Mouse (Mus musculus) adrenal gland, postnatal 14 days (tissue): ENCODE data around the gene Mindy3. TPM values are rescaled to one million over a fixed set of nuclear protein-coding genes. Genes with fewer than 3 reads are reported as not detected.

Source experiments
- DNase-seq: peaks from one replicate; pipeline ENCODE4 v3.0.0; 2021; ENCODE audit warnings: mixed read lengths
- total RNA-seq: library from RNA; stranded (reverse); gene quantifications from 2 replicates; pipeline ENCODE4 v1.2.3, GENCODE M21; 2021

Mindy3 gene
- total RNA-seq, 1 experiment from 2014 or later, result 39.4 TPM

DNA sequence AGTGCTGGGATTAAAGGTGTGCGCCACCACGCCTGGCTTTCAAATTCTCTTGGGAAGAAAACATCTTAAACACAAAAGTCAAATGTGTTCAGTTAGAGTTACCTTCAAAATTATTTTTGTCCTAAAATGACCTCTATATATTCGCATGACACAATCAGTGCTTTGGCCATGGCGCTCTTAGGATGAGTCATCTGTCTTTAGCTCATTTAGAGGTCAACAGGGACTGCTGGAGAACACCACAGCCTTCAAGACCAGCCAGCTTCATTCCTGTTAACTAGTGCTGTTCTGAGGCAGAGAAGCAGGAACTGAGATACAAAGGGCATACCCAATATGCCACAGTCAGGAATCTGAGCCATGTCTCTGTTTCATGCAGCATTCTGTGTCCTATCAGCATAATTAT is 47.9 kb downstream of the Mindy3 start:
- DNase-seq, result peak; percentile 32

DNA sequence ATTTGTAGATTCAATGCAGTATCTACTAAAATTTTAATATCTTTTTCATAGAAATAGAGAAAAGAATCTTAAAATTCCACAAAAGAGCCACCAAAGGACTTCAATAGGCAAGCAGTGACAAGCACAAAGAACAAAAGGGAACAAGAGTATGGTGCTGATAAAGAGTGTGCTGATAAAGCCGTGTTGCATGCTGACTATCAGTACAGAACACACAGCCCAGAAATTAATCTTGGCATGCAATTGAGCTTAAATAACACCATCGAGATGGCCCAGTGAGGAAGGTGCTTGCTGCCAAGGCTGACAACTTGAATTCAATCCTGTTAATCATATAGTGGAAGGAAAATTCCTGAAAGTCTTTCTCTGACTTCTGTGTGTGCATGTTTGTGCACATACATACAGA is 50.8 kb downstream of the Mindy3 start:
- no peak for DNase-seq

DNA sequence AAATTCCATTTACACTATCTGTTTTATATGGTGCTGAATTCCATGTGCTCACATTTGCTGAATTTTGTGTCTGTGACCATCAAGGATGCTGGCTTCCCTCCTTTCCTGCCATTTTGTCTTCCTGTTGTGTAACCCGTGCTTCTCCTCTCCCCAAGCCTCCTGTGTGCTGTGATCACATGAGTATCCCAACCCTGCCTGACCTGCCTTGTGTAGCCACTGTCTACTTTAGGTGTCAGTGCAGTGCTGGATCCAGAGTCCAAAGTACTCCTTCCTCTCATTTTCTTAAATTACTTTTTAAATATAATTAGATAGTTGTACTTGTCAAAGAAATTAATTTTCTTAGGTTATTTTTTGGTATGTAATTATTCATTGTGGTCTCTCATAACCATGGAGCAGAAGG is 51.3 kb downstream of the Mindy3 start:
- DNase-seq, result no peak

DNA sequence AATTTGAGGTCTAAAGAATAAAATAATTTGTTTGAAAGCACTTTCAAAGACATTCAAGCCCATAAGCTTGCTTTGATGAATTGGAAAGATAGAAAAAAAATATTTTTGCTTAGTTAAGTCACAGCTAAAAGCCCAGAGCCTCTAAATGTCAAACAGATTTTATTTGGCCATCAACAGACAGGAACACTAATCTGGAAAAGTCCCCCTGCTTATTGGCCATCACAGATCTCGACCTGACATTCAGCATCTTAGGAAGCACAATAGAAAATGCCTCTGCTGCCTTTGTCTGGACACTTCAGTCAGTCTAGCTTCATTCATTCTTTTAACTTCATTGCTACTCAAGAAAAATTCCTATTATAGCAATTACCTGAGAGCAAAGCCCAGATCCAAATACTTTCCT is 58.0 kb downstream of the Mindy3 start:
- DNase-seq, result no peak

DNA sequence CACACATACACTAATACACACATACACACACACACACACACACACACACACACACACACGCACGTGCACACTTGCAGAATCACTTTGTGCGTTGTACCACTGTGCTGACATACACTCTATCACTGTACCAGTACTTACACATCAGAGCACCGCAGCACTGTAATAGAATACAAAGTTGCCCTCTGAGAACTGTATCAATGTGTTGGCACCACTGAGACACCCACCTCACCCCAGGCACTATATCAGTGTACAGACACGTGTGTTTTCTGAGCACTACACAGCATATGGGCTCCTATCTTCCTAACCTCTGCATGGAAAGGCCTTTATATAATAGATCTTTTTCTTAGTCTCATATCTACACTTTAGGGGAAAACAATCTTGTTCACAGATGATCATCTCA is 64.4 kb downstream of the Mindy3 start:
- no peak for DNase-seq

DNA sequence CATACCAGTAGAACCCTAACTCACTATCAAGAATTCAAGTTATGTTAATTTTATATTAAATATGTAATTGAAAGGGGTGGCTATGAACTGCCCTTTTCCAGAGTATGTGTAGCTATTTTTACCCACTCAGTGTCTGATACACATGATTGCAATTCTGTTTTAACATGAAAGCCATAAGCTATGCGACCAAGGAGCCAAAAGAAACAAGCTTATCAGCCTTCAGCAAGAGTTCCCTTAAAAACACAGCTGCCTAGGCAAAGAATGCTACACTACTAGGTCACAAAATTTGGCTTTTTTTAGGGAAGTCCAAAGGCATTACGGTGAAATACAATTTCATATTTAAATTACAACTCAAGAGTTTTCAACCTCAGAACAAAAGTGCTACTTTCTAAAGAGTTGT is 70.4 kb downstream of the Mindy3 start:
- no peak for DNase-seq

DNA sequence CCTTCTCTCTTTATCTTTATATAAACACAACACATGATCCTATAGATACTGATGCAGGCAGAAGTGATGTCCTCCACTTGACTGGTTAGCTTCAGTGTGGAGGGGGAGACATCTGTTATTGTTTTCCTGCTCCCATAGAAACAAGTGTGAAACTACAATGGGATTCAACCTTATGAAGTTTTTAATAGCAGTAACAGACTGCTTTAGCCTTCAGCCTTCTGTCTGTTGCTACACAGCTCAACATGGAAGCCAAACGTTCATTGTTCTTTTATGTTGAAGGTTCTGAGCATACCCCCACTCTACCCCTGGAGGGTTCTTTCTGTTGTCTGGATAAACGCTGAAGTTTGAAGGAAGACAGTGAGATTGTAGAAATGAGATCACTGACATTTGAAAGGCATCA is 87.3 kb downstream of the Mindy3 start:
- no peak for DNase-seq

DNA sequence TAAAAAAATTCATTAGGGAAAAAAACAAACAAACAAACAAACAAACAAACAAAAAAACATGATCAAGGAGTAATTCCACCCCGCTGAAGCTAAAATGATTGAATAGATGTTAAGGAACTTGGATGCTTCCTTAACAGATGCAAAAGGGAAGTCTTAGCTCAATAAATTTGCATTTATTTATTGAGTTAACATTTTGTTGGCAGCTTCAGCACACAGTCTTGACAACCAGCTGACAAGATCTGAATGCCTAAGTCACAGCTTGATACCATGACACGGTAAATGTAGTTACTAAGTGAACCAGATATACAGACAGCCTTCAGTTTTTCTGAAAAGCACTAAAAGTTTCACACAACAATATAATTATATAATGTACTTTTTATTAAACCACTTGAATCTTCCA is 89.7 kb downstream of the Mindy3 start:
- DNase-seq, result no peak

DNA sequence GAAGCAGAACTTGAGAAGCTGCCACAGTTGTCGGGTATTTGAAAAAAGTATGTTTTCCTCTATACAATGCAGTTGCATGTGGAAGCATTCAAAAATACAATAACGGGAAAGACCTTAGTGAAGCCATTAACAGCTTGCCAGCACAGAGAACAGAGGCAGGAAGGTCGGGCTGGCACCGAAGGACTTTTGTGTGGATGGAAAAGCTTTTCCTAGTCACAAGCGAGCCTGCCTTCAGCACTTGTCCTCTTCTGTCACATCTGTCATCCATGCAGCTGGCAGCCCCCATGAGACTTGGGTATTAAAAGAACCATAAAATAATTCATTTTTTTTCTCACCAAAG is 90.2 kb downstream of the Mindy3 start:
- no peak for DNase-seq

DNA sequence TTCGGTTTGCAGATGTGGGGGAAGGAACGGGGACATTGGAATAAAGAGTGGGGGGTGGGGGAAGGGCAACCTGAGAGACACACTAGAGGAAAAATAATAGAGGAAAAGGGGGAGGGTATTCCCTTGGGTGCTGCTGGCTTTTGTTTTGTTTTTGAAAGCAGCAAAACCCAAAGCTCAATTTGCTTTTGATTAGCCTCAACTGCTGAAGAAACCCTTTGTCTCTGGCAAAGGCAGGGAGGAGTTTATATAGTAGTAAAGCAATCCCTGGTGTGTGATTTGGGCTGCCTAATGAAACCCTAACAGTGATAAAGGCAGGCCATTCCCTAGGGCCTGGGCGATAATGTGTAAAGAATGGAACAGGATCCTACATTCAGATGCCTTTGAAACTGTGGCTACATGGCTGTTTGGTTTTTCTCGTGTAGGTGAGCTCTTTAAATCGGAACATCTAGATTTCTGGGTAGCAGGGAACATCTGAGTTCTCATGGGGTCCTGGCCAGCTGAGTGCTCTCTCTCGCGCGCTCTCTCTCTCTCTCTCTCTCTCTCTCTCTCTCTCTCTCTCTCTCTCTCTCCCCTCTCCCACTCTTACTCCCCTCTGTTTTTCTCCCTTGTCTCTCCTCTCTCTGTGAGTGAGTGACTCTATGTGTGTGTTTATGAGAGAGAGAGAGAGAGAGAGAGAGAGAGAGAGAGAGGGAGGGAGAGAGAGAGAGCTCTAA is 90.8 kb downstream of the Mindy3 start:
- no peak for DNase-seq

DNA sequence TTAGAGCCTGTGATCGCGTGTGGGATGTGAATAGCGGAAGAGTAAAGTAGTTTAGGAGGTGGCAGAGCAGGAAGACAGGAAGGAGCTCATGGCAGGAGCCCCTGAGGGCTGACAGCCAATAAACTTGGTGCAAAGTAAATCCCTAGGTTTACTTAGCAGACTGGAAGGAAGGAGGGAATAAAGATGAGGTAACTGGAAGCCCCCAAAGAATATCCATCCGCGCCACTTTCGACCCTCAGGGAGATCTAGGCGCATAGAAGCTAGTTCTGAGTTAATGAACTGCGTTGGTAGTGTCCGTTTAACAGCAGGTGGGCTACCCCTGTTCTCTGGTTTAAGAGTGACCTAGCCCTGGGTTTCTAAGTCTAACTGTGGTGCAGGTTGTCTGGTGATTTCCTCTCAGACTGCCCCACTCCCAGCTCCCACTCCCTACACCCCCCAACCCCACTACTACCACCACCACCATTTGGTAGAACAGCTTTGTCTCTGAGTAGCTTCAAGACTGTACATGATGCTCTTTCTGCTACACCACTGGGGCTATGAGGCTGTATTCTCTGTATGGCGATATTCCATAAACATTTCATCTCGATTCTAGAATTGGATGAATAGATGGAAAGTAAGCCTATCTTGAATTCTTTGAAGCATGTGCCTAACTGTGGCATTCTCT is 91.4 kb downstream of the Mindy3 start:
- DNase-seq, result no peak

DNA sequence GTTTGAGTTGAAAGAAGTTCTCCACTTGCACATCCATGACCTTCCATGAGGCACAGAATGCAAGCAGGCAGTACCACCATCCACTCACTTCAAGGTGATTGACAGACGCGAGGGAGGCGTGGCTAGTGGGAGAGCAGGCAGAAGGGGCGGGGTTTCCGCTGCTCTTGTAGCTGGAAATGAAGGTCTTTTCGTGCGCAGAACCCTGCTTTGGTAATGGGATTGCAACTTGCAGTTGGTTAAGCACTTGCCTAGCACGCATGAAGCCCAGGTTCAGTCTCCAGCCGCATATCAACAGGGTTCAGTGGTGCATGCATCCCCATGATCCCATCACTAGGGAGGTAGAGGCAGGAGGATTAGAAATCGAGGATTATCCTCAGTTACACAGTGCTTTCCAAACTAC is 92.1 kb downstream of the Mindy3 start:
- peak; percentile 70 for DNase-seq

DNA sequence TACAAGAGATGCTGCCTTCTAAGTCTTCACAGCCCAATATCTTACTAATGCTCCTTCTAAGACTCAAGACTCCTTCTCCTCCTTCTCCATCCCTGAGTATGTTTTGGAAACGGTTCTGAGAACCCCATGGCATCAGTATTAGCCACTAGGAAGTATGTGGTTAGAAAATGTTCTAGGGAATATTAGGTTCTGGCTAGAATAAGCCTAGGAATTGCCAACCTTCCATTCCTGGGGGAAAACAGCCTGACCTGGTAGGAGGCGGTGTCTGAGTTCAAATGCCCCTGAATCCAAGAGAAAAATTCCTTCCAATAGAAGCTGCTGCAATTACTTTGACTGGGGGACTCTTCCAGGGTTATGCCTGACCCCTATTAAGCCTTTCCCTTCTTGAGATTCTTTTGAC is 93.4 kb downstream of the Mindy3 start:
- no peak for DNase-seq

DNA sequence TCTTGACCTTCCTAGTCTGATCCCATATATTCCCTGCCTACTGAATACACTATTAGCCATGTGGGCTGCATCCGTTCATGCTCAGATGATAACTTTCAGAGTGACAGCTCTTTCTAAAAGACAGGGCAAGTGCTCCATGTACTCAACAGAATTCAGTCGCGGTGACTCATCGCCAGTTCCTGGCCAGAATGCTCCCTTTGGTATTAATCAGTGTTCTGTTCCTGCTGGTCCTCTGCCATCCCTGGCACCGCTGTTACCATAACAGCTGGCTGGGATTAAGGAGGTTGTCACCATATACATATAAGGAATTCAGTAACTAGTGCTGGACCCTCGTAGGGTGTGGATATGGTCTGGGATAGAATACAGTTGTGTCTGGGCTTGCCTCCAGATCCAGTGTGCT is 93.9 kb downstream of the Mindy3 start:
- DNase-seq, result peak; percentile 77

DNA sequence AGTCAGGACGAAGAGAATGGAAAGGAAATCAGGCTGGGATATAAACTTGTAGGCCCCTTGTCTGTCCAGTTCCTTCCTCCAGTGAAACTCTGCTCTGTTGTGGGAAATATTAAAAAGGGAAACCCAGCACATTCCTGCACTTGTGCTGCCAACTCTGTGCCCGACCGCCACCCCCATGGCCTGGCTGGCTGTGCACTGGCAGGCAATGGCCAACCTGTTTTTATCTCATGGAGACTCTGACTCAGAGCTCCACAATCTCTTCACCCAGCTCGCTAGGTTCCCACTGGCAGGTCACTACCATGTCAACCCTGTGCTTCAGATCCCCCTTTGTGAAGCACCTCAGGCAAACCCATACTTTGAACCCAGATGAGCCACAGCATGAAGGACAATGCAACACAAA is 98.4 kb downstream of the Mindy3 start:
- no peak for DNase-seq

DNA sequence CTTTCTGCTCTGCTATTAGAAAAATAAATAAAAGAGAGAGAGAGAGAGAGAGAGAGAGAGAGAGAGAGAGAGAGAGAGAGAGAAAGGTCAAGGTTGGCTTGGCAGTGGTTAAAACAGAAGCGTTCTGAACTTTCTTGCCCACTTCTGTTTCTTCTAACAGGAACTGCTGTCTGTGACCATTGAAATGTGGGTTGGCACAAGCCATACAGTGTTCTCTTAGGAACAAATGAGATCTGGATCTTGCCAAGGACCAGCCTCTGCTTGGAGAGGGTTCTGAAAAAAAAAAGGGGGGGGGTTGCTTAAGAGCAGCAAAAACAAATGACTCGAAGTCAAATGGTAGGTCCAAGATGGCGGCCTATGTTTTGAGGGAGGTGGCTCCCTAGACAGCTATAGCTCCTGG is 100.6 kb downstream of the Mindy3 start:
- DNase-seq, result no peak

DNA sequence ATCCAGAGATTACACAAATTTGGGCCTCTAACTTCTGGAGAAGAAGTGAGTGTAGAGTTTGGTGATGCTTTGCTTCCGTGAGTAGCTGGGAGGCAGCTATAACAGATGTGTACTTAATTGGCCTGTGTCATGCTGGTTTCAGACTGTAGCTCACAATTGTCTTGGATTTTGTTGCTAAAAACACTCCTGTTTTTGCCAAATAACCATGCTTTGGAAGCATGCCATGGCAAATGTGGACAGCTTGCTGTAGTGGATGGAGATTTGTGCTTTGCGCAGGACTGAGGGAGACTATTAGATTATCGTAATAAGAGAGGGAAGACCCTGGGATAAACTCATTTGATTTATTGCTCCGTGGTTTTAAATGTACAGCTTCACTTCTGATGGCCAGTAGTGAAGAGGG is 101.2 kb downstream of the Mindy3 start:
- DNase-seq, result no peak

DNA sequence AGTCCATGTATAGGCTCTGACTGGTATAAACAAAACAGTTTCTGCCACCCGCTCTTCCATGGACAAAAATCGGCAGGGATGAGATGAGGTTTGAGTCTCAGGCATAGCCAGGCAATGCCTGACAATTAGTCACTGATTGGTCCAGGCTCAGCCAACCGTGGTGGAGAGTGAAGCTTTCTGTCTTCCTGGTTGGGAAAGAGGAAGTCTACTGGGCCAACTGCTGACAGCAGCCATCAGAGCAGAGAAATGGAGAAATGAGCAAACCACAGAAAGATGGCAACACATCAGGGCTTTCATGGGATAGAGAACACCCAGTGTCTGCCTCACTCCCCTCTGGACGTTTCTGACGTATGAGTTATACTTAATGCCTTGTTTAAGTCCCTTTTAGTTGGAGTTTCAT is 101.9 kb downstream of the Mindy3 start:
- peak; percentile 20 for DNase-seq

DNA sequence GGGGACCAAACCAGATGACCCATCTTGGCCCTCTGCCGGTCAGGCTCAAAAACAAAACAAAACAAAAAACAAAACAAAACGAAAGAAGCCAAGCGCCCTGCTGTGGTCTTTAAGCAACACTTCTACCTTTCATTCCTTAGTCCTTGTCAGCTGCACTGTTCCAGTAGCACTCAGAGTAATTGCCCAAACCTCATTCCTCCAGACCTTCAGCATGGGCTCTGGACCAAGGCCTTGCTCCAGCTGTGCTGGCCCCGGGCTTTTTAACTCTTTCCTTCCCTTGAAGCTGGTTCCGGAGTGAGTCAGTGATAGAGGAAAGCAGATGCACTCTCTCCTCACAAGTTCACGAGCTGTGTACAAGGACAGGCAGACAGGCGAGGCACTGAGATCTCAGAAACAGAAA is 102.9 kb downstream of the Mindy3 start:
- peak; percentile 65 for DNase-seq

DNA sequence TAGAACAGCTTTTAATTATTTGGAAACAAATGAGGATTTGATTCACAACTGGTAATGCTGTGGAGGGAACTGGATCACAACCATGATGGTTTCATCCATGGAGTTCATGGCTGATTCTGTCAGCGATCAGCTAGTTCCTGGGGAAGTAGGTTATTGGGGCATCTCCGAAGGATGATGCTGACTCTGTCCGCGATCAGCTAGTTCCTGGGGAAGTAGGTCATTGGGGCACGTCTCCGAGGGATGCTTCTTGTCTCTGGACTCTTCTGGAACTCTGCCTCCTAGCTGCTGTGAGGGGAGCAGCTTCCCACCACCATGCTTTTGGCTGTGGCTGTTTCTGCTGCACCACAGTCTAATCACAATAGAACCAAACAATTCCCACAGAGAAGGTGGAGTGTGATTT is 105.2 kb downstream of the Mindy3 start:
- DNase-seq, result no peak

DNA sequence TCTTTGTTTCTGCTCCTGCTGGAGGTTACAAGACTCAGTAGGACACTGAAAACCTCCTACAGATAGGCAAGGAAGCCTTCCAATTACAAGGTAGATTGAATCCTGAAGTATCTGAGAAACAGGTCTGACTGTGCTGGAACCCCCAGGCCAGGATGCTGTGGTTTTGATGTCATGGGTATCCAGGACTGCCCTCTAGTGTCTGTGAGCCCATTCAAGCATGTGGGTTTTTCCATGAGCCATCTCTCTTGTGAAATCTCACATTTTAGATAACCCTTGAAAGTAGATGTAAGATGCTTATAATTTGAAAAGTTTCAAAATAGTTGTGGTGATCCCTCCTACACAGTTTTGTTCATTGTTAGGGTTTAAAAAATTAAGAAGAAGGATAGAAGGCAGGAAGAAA is 110.8 kb downstream of the Mindy3 start:
- no peak for DNase-seq

DNA sequence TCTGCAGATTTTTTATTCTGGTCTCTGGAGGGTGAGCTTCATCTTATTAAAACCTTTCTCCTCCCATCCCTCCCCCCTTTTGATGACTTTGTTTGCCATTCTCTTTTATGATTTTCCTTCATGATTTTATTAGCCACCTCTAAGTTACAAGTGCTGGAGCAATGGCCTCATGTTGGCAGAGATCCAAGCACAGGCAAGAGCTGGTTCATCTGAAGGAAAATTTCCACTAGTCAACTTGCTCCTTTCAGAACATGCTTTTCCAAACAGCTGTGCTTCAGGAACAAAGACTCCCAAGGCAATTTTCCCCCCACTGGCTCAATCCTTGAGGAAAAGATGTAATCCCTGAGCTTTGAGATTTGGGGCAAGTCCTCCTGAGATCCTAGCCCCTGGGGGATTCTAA is 112.0 kb downstream of the Mindy3 start:
- DNase-seq, result peak; percentile 36

DNA sequence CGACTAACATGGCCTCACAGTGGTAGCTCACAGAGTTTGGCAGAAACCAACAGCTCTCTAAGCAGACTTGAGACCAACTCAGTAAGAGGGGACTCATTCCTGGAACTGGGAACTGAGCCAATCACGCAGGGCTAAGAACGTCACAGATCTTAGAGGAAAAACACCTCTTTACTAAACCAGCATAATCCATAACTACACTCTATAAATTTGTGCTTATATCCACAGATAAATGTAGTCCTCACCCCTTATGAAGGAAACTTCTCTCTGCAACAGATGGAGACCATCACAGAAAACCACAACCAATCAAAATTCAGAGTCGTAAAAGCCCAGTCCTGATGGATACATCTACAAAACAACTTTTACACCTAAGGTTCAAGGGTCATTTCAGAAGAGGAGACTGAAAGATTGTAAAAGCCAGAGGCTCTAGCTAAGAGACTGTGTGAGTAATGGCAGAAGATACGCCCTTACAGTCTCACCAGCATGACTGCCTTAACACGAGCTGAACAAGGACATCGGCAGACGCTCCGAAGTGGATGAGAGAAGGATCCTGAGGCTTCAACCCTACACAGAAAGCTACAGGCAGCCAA is 114.1 kb downstream of the Mindy3 start:
- no peak for DNase-seq
